Mouse (Mus musculus): ENCODE results near the gene Olfr891.
"Not testable (repeated sequence)": the region's sequence is repeated elsewhere in the genome, so short reads cannot be mapped to it uniquely, and the experiment has no call there.

Gene Olfr891

GRCm38 (mm10) chr9:38180721-38181120 is at the start of gene Olfr891:
Olfr891 (minus strand) TSS chr9:38180821.
- no peak for DNase-seq (ENCODE audit: extremely low read depth, low read depth, low spot score)

- no peak for DNase-seq (ENCODE audit: extremely low read depth, low read depth, low spot score)
Observed at GRCm38 (mm10) chr9:38217755-38218154, 37.1 kb upstream of the Olfr891 start, which contains the start of gene Olfr894. Olfr894 (plus strand) TSS chr9:38218055.

- DNase-seq (ENCODE audit: extremely low read depth, low read depth, low spot score): no peak
Observed at GRCm38 (mm10) chr9:38208065-38208464, 27.4 kb upstream of the Olfr891 start, which contains the start of gene Olfr893. Olfr893 (plus strand) TSS chr9:38208365.

- DNase-seq (ENCODE audit: extremely low read depth, low read depth, low spot score): not testable (repeated sequence)
Observed at GRCm38 (mm10) chr9:38168341-38168740, 12.3 kb downstream of the Olfr891 start.

GRCm38 (mm10) chr9:38142217-38142616 is 38.4 kb downstream of the Olfr891 start, which contains the start of gene Olfr890:
Olfr890 (plus strand) TSS chr9:38142517.
- no peak for DNase-seq (ENCODE audit: extremely low read depth, low read depth, low spot score)

All from fat pad, adult 2 months (tissue).